Mouse (Mus musculus) embryonic facial prominence, embryonic 11.5 days (tissue): Measurements from ENCODE around the gene Rgl2. TPM values are rescaled to one million over a fixed set of nuclear protein-coding genes. Genes with fewer than 3 reads are reported as not detected.
"Not testable (repeated sequence)": the region's sequence is repeated elsewhere in the genome, so short reads cannot be mapped to it uniquely, and the experiment has no call there.

Source experiments
- ATAC-seq: fragments of 200-750 bp; cut with Nextera tagmentation; replicated peaks from 2 replicates; pipeline ENCODE4 v1.8.0; 2017; ENCODE audit warnings: low read depth; ENCODE audit not compliant: insufficient number of reproducible peaks, low FRiP score, low TSS enrichment
- DNase-seq: peaks from one replicate; pipeline ENCODE4 v3.0.0-alpha.2; 2015; ENCODE audit warnings: low spot score
- H3K27ac ChIP-seq: fragments of 300-500 bp; sonication (generic); replicated peaks from 2 replicates; pipeline ENCODE4 v1.5.1; 2014; ENCODE audit warnings: mild to moderate bottlenecking, low read depth, low read length, control low read depth
- H3K27me3 ChIP-seq: fragments of 300-500 bp; sonication (generic); 2 replicates; pipeline ENCODE4 v1.6.1; 2014; ENCODE audit warnings: mild to moderate bottlenecking, low read length, moderate library complexity, mixed read lengths; ENCODE audit not compliant: control insufficient read depth, insufficient read depth
- H3K36me3 ChIP-seq: fragments of 300-500 bp; sonication (generic); replicated peaks from 2 replicates; pipeline ENCODE4 v1.6.1; 2014; ENCODE audit warnings: low read depth, mild to moderate bottlenecking, low read length, moderate library complexity, mixed read lengths; ENCODE audit not compliant: control insufficient read depth, insufficient read depth
- H3K4me1 ChIP-seq: fragments of 300-500 bp; sonication (generic); 2 replicates; pipeline ENCODE4 v1.6.1; 2014; ENCODE audit warnings: low read length, mixed read lengths; ENCODE audit not compliant: control insufficient read depth, insufficient read depth
- H3K4me2 ChIP-seq: fragments of 300-500 bp; sonication (generic); 2 replicates; pipeline ENCODE4 v1.6.1; 2014; ENCODE audit warnings: low read depth, mild to moderate bottlenecking, control low read depth, low read length, moderate library complexity
- H3K4me3 ChIP-seq: fragments of 300-500 bp; sonication (generic); 2 replicates; pipeline ENCODE4 v1.5.1; 2014; ENCODE audit warnings: low read depth, low read length, control low read depth
- H3K9ac ChIP-seq: fragments of 300-500 bp; sonication (generic); replicated peaks from 2 replicates; pipeline ENCODE4 v1.6.1; 2014; ENCODE audit warnings: mild to moderate bottlenecking, control low read depth, low read length
- H3K9me3 ChIP-seq: fragments of 300-500 bp; sonication (generic); replicated peaks from 2 replicates; pipeline ENCODE4 v1.6.1; 2016; ENCODE audit warnings: mild to moderate bottlenecking, low read length, inconsistent platforms, mixed read lengths; ENCODE audit not compliant: control insufficient read depth
- WGBS: fragments of 180-500 bp; shearing (Covaris S2); extraction: QIAGEN DNeasy Blood & Tissue Kit; methylation state at CpG from one replicate; pipeline ENCODE4 v1.1.7; 2014; 5-methylcytosine and 5-hydroxymethylcytosine counted together
- polyA plus RNA-seq: library from polyadenylated mRNA; unstranded; fragments of >200 nt; fragmentation: Nextera tagmentation; extraction: Ambion mirVana; gene quantifications from 2 replicates; pipeline ENCODE4 v1.2.1, GENCODE M21; 2014

The Rgl2 gene
- polyA plus RNA-seq, 1 experiment from 2014 or later = 26.3 TPM

DNA sequence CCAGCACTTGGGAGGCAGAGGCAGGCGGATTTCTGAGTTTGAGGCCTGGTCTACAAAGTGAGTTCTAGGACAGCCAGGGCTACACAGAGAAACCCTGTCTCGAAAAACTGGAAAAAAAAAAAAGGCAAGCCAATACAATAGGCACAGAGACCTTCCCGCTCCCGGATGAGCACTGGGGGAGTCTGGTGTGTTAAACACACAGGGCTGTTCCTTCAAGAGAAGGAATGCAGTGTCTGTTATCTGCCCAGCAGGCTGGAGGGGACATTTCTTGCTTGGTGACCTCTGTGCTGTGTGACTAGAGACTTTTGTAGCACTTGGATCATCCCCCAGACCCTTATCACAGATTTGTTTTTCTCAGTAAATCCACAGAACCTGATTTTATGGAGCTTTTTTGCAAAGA, 27.7 kb upstream of the Rgl2 start:
- Histone ChIP-seq H3K27ac (no peak overlapping the region), H3K36me3 (no peaks in the 10 kb centered on the region), H3K9me3 (no peaks in the 10 kb centered on the region), H3K4me1 (no peaks in the 10 kb centered on the region), H3K9ac (no peak overlapping the region), H3K4me3 (no peak overlapping the region), H3K4me2 (no peak overlapping the region), H3K27me3 (no peaks in the 10 kb centered on the region)
- WGBS = 61% methylated on average over 4 of the region's 4 CpGs
- no peak for DNase-seq
- no peak for ATAC-seq

DNA sequence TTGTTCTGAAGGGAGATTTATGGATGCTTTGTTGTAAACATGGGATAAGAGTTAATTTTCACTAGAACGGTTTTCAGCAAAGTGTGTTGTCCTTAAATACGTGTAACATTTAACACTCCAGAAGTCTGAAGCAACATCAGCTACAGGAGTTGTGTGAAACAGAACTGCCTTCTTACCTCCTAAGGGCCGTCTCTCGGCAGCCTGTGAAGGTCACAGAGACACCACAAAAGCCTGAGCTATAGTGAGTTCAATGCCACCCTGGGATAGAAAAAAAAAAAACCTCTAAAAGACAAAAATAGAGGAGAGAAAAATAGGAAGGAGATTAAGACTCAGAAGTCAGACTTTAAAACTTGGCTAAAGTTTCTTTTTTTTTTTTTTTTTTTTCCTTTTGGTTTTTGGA, 27.3 kb upstream of the Rgl2 start:
- no peaks in the 10 kb centered on the region for H3K4me1 ChIP-seq
- H3K36me3 ChIP-seq = no peaks in the 10 kb centered on the region
- H3K9ac ChIP-seq = no peak overlapping the region
- no peak for ATAC-seq
- no peaks in the 10 kb centered on the region; the same call in 1 of the 2 replicates for H3K27me3 ChIP-seq
- H3K9me3 ChIP-seq = no peaks in the 10 kb centered on the region
- H3K4me2 ChIP-seq = no peak overlapping the region
- WGBS = 85% methylated on average over 4 of the region's 4 CpGs
- no peak for DNase-seq
- no peak overlapping the region for H3K4me3 ChIP-seq
- no peak overlapping the region for H3K27ac ChIP-seq

DNA sequence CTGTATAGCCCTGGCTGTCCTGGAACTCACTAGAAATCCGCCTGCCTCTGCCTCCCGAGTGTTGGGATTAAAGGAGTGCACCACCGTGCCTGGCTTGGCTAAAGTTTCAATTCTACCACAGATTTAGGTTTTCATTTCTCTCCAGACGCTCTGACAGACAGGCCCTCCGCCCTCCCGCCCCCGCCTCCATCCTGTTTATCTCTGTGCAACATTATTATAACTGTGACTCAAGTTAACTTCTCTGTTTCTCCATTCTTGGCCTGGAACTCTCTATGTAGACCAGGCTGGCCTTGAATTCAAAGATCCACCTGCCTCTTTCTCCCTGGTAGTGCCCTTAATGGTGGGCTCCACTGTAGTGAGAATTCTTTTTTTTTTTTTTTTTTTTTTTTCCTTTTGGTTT, 26.9 kb upstream of the Rgl2 start:
- Histone ChIP-seq H3K9me3 (no peaks in the 10 kb centered on the region), H3K4me3 (no peak overlapping the region), H3K27ac (no peak overlapping the region), H3K36me3 (no peaks in the 10 kb centered on the region), H3K27me3 (no peaks in the 10 kb centered on the region; the same call in 1 of the 2 replicates), H3K4me2 (no peak overlapping the region), H3K9ac (no peak overlapping the region), H3K4me1 (no peaks in the 10 kb centered on the region)
- no peak for ATAC-seq
- no peak for DNase-seq
- WGBS = 78% methylated on average over 7 of the region's 7 CpGs

DNA sequence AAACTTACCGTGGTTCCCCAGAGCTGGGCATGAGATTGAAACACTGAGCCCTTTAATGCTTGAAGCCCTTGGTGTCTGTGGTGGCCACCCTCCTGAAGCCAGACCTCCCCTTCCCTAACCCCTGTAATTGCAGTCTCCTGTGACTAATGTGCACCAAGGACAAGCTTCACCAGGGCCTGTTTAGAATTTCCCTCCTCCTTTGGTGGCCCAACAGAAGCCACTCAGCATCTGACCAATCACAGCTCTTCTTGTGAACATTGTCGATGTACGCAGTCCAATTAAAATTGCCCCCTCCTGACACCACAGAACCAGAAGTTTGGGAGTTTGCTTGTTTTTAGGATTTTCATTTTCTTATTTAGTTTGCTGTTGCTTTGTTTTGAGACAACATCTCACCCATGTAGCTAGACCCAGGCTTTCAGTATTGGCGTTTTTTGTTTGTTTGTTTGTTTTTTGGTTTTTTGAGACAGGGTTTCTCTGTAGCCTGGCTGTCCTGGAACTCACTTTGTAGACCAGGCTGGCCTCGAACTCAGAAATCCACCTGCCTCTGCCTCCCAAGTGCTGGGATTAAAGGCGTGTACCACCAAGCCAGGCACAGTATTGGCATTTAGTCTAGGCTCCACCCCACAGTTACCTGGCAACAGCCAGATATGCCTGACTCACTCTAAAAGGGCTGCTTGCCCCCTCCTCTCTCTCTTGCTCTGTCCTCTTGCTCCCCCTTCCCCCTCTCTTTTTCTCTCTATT, 25.3 kb upstream of the Rgl2 start:
- H3K27ac ChIP-seq, H3K4me2 ChIP-seq, H3K4me3 ChIP-seq, H3K9me3 ChIP-seq, H3K36me3 ChIP-seq, DNase-seq, H3K4me1 ChIP-seq, H3K9ac ChIP-seq, ATAC-seq, H3K27me3 ChIP-seq: not testable (repeated sequence)
- WGBS = 68% methylated on average over 6 of the region's 6 CpGs

DNA sequence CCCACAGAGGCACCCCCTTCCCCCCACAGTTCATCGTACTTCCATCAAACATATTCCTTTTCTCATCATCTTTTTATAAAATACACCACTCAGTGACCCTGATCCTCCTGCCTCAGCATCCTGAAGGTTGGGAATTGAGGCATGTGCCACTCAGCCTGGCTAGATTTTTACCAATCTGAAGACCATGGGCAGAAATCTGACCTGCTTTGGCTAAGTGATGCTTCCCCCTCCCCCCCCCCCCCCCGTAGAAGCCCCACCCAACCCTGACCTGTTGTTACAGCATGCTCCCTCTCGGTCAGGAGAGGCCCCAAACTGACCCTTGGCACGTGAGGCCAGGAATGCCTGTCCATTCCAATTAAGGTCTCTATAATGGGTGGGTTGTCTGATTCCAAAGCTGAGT, 24.5 kb upstream of the Rgl2 start, which contains the start of gene Platr17:
Gene Platr17 (plus strand): TSS at position 301 of the 400 bp plus-strand sequence.
- not testable (repeated sequence) for H3K27me3 ChIP-seq, DNase-seq, H3K9ac ChIP-seq, H3K27ac ChIP-seq, ATAC-seq, H3K4me1 ChIP-seq, H3K9me3 ChIP-seq, H3K4me2 ChIP-seq, H3K36me3 ChIP-seq, H3K4me3 ChIP-seq
- 23% methylated on average over 4 of the region's 4 CpGs for WGBS

DNA sequence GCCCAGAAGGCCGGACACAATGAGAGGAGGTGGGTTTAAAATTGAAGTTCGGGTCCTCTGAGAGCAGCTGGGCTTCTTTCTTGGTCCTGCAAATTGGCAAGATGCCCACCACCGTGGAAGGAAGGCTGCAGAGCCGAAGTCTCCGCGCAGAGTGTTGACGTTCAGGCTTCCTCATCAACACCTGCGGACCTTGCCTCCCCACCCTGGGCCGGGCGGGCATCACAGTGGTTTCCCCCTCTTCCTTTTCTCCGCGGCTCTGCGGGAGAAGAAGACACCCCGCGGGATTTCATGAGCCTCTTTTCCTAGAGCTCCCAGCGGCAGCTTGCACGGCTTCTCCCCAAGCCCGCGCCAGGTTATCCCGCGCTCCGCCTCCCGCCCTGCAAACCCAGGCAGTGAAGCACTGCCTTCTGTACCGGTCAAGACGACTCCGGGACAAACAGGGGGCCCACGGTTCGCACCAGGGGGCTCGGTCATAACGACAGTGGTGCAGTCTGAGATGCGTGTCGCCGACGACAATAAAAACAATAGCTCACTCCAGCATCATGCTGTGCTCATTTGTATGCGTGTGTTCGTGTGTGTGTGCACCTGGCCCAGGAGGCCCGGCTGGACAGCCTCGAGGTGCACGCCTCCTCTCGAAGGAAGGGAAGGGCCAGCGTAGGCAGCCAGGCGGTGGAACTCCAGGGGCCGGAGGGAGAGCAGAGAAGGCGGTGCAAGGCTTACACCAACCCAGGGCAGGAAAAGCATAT, 20.8 kb upstream of the Rgl2 start:
- Histone ChIP-seq H3K4me3 (peak overlapping the region; percentile 87), H3K9ac (peak overlapping the region; percentile 80), H3K36me3 (peaks cover 16% of the 10 kb centered on the region), H3K27me3 (no peaks in the 10 kb centered on the region; the same call in 1 of the 2 replicates), H3K27ac (peak overlapping the region; percentile 79), H3K9me3 (no peaks in the 10 kb centered on the region), H3K4me2 (peak overlapping the region; percentile 95), H3K4me1 (no peaks in the 10 kb centered on the region)
- ATAC-seq (peak; percentile 16; the same call in 1 of the 2 replicates), DNase-seq (peak; percentile 49)
- WGBS = under 1% methylated on average over 43 of the region's 44 CpGs

DNA sequence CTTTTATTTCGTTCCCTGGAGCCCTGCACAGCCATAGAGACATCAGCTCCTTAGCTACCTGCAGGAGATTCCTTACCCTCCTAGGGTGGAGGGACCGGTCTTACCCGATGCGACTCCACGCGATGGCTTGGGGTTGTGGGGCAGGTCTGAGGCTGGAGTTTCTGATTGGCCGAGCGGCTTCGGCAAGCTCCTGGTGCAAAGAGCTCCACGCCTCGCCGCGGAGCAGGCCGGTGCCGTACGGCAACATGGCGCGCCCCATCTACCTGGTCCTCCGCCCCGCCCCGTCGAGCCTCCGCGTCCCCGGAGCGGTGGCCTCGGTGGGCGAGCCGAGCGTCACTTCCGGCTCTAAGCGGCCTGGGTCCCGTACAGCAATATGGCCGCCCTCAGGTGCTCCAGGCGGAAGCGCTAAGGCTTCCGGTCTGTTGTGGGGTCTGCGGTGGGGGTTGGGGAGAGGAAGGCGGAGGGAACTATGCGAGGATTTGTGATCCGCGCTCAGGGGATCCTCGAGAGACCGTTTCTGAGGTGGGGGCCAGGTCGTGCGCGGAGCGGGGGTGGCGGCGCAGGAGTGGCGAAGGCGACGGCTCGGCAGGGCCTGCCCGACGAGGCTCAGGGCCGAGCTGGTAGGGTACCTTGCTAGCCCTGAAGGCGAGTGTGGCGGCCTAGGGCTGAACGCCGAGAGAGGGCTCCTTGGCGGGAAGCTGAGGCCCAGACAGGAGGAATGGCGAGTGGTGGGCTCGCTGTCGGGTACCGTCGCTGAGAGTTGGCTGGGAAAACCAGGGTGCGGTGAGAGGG, 20.1 kb upstream of the Rgl2 start, which contains the start of gene Daxx:
Gene Daxx (plus strand): TSS at position 338 of the 792 bp plus-strand sequence.
- Histone ChIP-seq H3K36me3 (peaks cover 23% of the 10 kb centered on the region), H3K4me3 (peak within 1 kb of the TSS; percentile 87), H3K4me2 (peak within 1 kb of the TSS; percentile 95), H3K27me3 (no peaks in the 10 kb centered on the region; the same call in 1 of the 2 replicates), H3K9me3 (no peaks in the 10 kb centered on the region), H3K9ac (peak within 1 kb of the TSS; percentile 89), H3K27ac (peak within 1 kb of the TSS; percentile 79), H3K4me1 (no peaks in the 10 kb centered on the region)
- WGBS = under 1% methylated on average over 68 of the region's 68 CpGs
- ATAC-seq (peak; percentile 96), DNase-seq (peak; percentile 99)
